Mouse (Mus musculus) ES-E14 (cell line): ENCODE results near the gene Oprl1. TPM values are rescaled to one million over a fixed set of nuclear protein-coding genes. Genes with fewer than 3 reads are reported as not detected.

Source experiments
- DNase-seq: peaks from one replicate; pipeline ENCODE4 v3.0.0-alpha.2; 2013; ENCODE audit warnings: low read depth, low spot score
- H3K27ac ChIP-seq: 2 replicates; pipeline ENCODE4 v1.5.1; 2012; ENCODE audit warnings: low read depth, mild to moderate bottlenecking, low read length, moderate library complexity, mixed read lengths; ENCODE audit not compliant: poor library complexity, insufficient read depth, severe bottlenecking
- H3K36me3 ChIP-seq: 2 replicates; pipeline ENCODE4 v1.6.1; 2012; ENCODE audit warnings: mild to moderate bottlenecking, low read length, moderate library complexity, mixed read lengths; ENCODE audit not compliant: control insufficient read depth, poor library complexity, insufficient read depth, severe bottlenecking
- H3K4me1 ChIP-seq, 2 experiments: fragments of 150-350 bp in 1 of 2; sonication (generic) in 1 of 2; 2 replicates each; pipeline ENCODE4 v1.6.1; 2012; ENCODE audit warnings: low read length in 2 of 2, mild to moderate bottlenecking in 1 of 2, mixed read lengths in 1 of 2; ENCODE audit not compliant: control insufficient read depth in 2 of 2, insufficient read depth in 2 of 2, poor library complexity in 1 of 2
- H3K4me3 ChIP-seq, 2 experiments: fragments of 150-350 bp in 1 of 2; sonication (generic) in 1 of 2; 2 replicates each; pipeline ENCODE4 v1.5.1; 2012; ENCODE audit warnings: low read length in 2 of 2, low read depth in 1 of 2, mild to moderate bottlenecking in 1 of 2, mixed read lengths in 1 of 2; ENCODE audit not compliant: insufficient read depth in 1 of 2, poor library complexity in 1 of 2, severe bottlenecking in 1 of 2
- H3K9ac ChIP-seq: 2 replicates; pipeline ENCODE4 v1.6.1; 2012; ENCODE audit warnings: low read depth, mild to moderate bottlenecking, low read length, mixed read lengths; ENCODE audit not compliant: poor library complexity, insufficient read depth, severe bottlenecking
- H3K9me3 ChIP-seq: fragments of 150-350 bp; sonication (generic); 2 replicates; pipeline ENCODE4 v1.6.1; 2012; ENCODE audit warnings: low read depth, mild to moderate bottlenecking, low read length; ENCODE audit not compliant: control insufficient read depth, insufficient read depth
- CHD2 ChIP-seq: IDR thresholded peaks from 2 replicates; pipeline ENCODE4 v1.6.1; 2014; ENCODE audit warnings: mild to moderate bottlenecking, low read depth, low read length, inconsistent platforms
- HCFC1 ChIP-seq: IDR thresholded peaks from 2 replicates; pipeline ENCODE4 v1.6.1; 2012; ENCODE audit warnings: low read length, inconsistent platforms, borderline replicate concordance; ENCODE audit not compliant: insufficient read depth
- MAFK ChIP-seq: IDR thresholded peaks from 2 replicates; pipeline ENCODE4 v1.6.1; 2014; ENCODE audit warnings: mild to moderate bottlenecking, low read depth, low read length, inconsistent platforms; ENCODE audit not compliant: insufficient read depth
- ZC3H11A ChIP-seq: IDR thresholded peaks from 2 replicates; pipeline ENCODE4 v1.6.1; 2012; ENCODE audit warnings: low read depth, mild to moderate bottlenecking, inconsistent platforms, low read length, borderline replicate concordance
- ZNF384 ChIP-seq: IDR thresholded peaks from 2 replicates; pipeline ENCODE4 v1.6.1; 2012; ENCODE audit warnings: low read depth, low read length, inconsistent platforms
- in situ Hi-C, 2 experiments: fragments of 600-800 bp; cut with MboI; formaldehyde crosslinking; loops; one replicate each; pipeline ENCODE4 v1.15.1; 2025; ENCODE audit warnings: low sequenced_read_pairs in 2 of 2, inconsistent platforms in 1 of 2; ENCODE audit not compliant: unreplicated experiment in 2 of 2
- total RNA-seq: library from RNA; depleted of rRNA; stranded (reverse); fragments of 300-350 nt; gene quantifications from 2 replicates; pipeline ENCODE4 v1.2.3, GENCODE M21; 2012

Gene Oprl1
- total RNA-seq, 1 experiment = 2.9 TPM

DNA sequence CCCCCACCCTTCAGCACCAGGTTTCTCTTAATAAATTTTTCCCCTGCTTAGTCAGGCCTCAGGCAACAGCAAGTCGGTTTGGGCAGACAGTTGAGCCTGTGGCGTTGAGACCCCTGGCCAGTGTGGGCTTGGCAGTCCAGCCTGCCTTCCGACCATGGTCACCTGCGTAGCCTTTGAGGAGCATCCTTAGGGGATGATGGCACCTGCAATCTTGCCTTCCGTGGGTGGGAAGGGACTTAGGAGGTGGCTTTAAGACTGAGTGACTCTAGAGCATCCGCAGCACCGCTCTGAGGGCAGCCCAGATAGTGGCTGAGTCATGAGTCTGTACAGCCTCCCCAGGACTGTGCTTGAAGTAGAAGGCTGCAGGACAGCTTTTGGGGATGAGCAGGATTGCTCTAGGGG lies 34.1 kb upstream of the Oprl1 start:
- Histone ChIP-seq H3K9me3 (no peaks in the 10 kb centered on the region), H3K27ac (no peak overlapping the region), H3K4me1 (no peaks in the 10 kb centered on the region; a peak in 1 of 4 replicates), H3K9ac (peak overlapping the region; percentile 60), H3K36me3 (no peaks in the 10 kb centered on the region), H3K4me3 (peak overlapping the region; percentile 65 to 68)
- TF ChIP-seq ZNF384 = no peak
- TF ChIP-seq HCFC1 = no peak
- TF ChIP-seq MAFK = no peak
- no peak for TF ChIP-seq ZC3H11A
- TF ChIP-seq CHD2 = no peak
- DNase-seq = no peak
- in situ Hi-C loops = no loop called here

DNA sequence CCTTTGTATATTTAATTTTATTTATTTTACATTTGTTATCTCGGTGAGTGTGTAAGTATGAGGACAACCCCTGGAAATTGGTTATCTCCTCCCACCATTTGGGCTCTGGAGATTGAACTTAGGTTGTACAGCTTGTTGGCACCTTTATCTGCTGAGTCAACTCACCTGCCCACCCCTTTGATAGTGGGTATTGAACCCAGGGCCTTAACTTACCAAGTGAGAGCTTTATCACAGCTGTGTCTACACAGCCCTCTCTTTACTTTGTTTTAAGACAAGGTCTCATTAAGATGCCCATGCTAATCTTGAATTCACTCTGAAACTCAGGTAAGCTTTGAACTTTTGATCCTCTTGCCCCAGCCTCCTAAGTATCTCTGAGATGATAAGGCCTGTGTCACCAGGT lies 32.8 kb upstream of the Oprl1 start:
- Histone ChIP-seq H3K9me3 (no peaks in the 10 kb centered on the region), H3K36me3 (peaks cover 3% of the 10 kb centered on the region; the same call in 1 of the 2 replicates), H3K9ac (no peak overlapping the region), H3K27ac (no peak overlapping the region), H3K4me1 (no peaks in the 10 kb centered on the region; a peak in 1 of 4 replicates), H3K4me3 (no peak overlapping the region)
- in situ Hi-C loops = no loop called here
- TF ChIP-seq CHD2 (no peak), HCFC1 (no peak), ZC3H11A (no peak), ZNF384 (no peak), MAFK (no peak)
- no peak for DNase-seq

DNA sequence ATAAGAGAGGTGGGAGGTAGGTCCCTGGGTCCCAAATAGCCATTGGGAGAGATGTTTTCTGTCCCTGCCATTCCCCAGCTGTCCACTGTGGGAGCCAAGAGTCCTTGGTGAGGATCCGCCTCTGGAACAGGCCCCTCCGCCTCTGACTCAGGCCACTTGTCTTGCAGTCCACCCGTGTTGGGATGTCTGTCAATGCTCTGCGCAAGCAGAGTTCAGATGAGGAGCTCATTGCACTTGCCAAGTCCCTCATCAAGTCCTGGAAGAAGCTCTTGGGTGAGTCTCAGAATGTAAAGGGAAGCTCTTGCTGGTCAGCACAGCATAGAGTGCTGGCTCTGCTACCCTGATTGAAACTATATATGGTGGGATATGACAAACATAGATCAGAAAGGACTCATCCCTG lies 31.4 kb upstream of the Oprl1 start:
- TF ChIP-seq CHD2 (no peak), ZC3H11A (no peak), ZNF384 (no peak)
- Histone ChIP-seq H3K9ac (no peak overlapping the region), H3K4me1 (no peaks in the 10 kb centered on the region; a peak in 1 of 4 replicates), H3K27ac (no peak overlapping the region), H3K36me3 (peaks cover 3% of the 10 kb centered on the region; the same call in 1 of the 2 replicates), H3K9me3 (no peaks in the 10 kb centered on the region), H3K4me3 (no peak overlapping the region)
- in situ Hi-C loops = no loop called here
- DNase-seq = no peak

- Histone ChIP-seq H3K36me3 (peaks cover 12% of the 10 kb centered on the region; the same call in 1 of the 2 replicates), H3K27ac (no peak overlapping the region), H3K4me1 (no peaks in the 10 kb centered on the region), H3K9me3 (no peaks in the 10 kb centered on the region), H3K9ac (no peak overlapping the region), H3K4me3 (no peak overlapping the region)
- in situ Hi-C loops = no loop called here
- TF ChIP-seq MAFK = no peak
- no peak for DNase-seq
Observed at GRCm38 (mm10) chr2:181684713-181685112, 30.1 kb upstream of the Oprl1 start.

DNA sequence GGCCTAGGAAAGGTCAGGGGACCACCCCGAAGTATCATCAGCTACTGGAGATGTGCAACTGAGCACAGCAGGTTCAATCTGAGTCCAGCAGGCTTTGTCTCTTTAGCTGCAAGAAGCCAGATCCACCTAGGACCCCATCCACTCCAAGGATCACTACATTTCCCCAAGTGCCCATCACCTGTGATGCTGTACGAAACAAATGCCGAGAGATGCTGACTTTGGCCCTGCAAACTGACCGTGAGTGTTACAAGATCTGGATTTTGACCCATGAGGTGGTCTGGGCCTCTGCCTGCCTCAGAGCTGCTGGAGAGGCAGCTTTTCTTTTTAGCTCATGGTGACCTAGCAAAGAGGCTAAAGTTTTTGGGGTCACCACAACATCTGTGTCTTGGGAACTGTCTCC lies 29.1 kb upstream of the Oprl1 start:
- H3K4me3 ChIP-seq = no peak overlapping the region
- no peaks in the 10 kb centered on the region for H3K4me1 ChIP-seq
- no peak for DNase-seq
- peaks cover 14% of the 10 kb centered on the region; the same call in 1 of the 2 replicates for H3K36me3 ChIP-seq
- TF ChIP-seq ZNF384 (no peak), HCFC1 (no peak), MAFK (no peak), CHD2 (no peak), ZC3H11A (no peak)
- no peak overlapping the region for H3K27ac ChIP-seq
- in situ Hi-C loops = no loop called here
- H3K9me3 ChIP-seq = no peaks in the 10 kb centered on the region
- H3K9ac ChIP-seq = no peak overlapping the region
